Mouse (Mus musculus) adrenal gland, adult (tissue): Measurements from ENCODE around the gene Tmem237.

Experiments used
- DNase-seq, 2 experiments: peaks; one replicate each; pipeline ENCODE4 v3.0.0; 2022 to 2023; ENCODE audit warnings: low spot score in 1 of 2; ENCODE audit not compliant: inconsistent age in 2 of 2

The Tmem237 gene

GRCm38 (mm10) chr1:59119720-59120457 is at the start of gene Tmem237:
TSS of gene Tmem237 (minus strand) at chr1:59120408.
- DNase-seq, result peak; percentile 94 to 97

GRCm38 (mm10) chr1:59169586-59169985 is 49.4 kb upstream of the Tmem237 start:
- no peak for DNase-seq

GRCm38 (mm10) chr1:59168556-59168955 is 48.3 kb upstream of the Tmem237 start:
- DNase-seq, result no peak

- no peak for DNase-seq
Measured at GRCm38 (mm10) chr1:59167654-59168425, 47.6 kb upstream of the Tmem237 start.

GRCm38 (mm10) chr1:59166232-59166905 is 46.2 kb upstream of the Tmem237 start:
- DNase-seq, result no peak

- no peak for DNase-seq
Measured at GRCm38 (mm10) chr1:59163918-59164317, 43.7 kb upstream of the Tmem237 start.

GRCm38 (mm10) chr1:59163030-59163461 is 42.8 kb upstream of the Tmem237 start, which contains the start of gene Mpp4:
TSS of gene Mpp4 (minus strand) at chr1:59163389.
- DNase-seq, result no peak

GRCm38 (mm10) chr1:59162309-59163024 is 42.3 kb upstream of the Tmem237 start:
- DNase-seq, result no peak

- no peak for DNase-seq
Measured at GRCm38 (mm10) chr1:59161396-59161795, 41.2 kb upstream of the Tmem237 start.

GRCm38 (mm10) chr1:59160871-59161270 is 40.7 kb upstream of the Tmem237 start:
- DNase-seq, result no peak

GRCm38 (mm10) chr1:59159136-59159535 is 38.9 kb upstream of the Tmem237 start:
- DNase-seq, result no peak

- DNase-seq, result no peak
Measured at GRCm38 (mm10) chr1:59158498-59158897, 38.3 kb upstream of the Tmem237 start.

GRCm38 (mm10) chr1:59157846-59158245 is 37.6 kb upstream of the Tmem237 start:
- DNase-seq, result peak in 1 of 2 experiments; percentile 31

- no peak for DNase-seq
Measured at GRCm38 (mm10) chr1:59152346-59152745, 32.1 kb upstream of the Tmem237 start.

- no peak for DNase-seq
Measured at GRCm38 (mm10) chr1:59150542-59150941, 30.3 kb upstream of the Tmem237 start.

- peak; percentile 23 to 73 for DNase-seq
Measured at GRCm38 (mm10) chr1:59144543-59144942, 24.3 kb upstream of the Tmem237 start.

- DNase-seq, result peak; percentile 56 to 89
Measured at GRCm38 (mm10) chr1:59142809-59143208, 22.6 kb upstream of the Tmem237 start.

- no peak for DNase-seq
Measured at GRCm38 (mm10) chr1:59134419-59134818, 14.2 kb upstream of the Tmem237 start.

GRCm38 (mm10) chr1:59128879-59129278 is 8.7 kb upstream of the Tmem237 start:
- no peak for DNase-seq

GRCm38 (mm10) chr1:59125558-59125957 is 5.3 kb upstream of the Tmem237 start:
- no peak for DNase-seq

GRCm38 (mm10) chr1:59110524-59110923 is 9.7 kb downstream of the Tmem237 start:
- no peak for DNase-seq
